Mouse (Mus musculus) ES-Bruce4 (cell line): ENCODE data around the gene Itga2.

ENCODE experiments used
- CTCF ChIP-seq: IDR thresholded peaks from one replicate; pipeline ENCODE4 v1.8.1; 2011; ENCODE audit warnings: low read depth, low read length
- EP300 ChIP-seq: IDR thresholded peaks from 2 replicates; pipeline ENCODE4 v1.6.1; 2011; ENCODE audit warnings: low read depth, low read length; ENCODE audit not compliant: insufficient read depth
- POLR2A ChIP-seq: IDR thresholded peaks from one replicate; pipeline ENCODE4 v1.8.1; 2011; ENCODE audit warnings: low read length; ENCODE audit not compliant: insufficient read depth

DNA sequence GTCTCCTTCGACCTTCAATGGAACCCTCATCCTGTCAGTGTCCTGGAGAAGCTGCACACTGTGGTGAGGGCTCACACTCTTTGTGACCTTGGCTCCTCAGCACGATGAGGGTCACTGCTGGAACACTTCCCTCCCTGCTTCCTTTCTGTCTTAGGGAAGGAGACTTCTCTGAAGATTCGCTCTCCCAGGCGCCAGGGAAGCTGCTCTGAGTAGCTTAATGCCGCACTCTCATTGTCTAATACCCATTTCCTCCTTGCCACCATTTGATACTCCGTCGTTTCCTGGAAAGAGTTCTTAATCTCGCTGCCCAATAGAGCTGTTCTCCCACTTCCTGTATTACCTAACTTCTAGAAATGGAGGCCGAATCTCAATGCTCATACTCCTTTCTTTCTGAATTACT lies 46.7 kb downstream of the Itga2 start:
- TF ChIP-seq POLR2A (no peak), CTCF (no peak), EP300 (no peak)
